Mouse (Mus musculus): ENCODE data around the gene Bmp10. TPM values are rescaled to one million over a fixed set of nuclear protein-coding genes. Genes with fewer than 3 reads are reported as not detected.
"Not testable (repeated sequence)": the region's sequence is repeated elsewhere in the genome, so short reads cannot be mapped to it uniquely, and the experiment has no call there.

Gene Bmp10
- polyA plus RNA-seq, 1 experiment from 2014 or later, result not detected

- Histone ChIP-seq H3K27me3 (0 out of 2 replicates have a peak, but pooled peaks cover 3% of the 10 kb centered on the region), H3K27ac (no peak overlapping the region), H3K4me2 (no peak overlapping the region), H3K9ac (no peak overlapping the region), H3K4me1 (no peaks in the 10 kb centered on the region), H3K4me3 (no peak overlapping the region), H3K9me3 (replicated peaks) (no peaks in the 10 kb centered on the region), H3K36me3 (ENCODE audit: poor library complexity, severe bottlenecking) (no peaks in the 10 kb centered on the region)
- WGBS, result 76% methylated on average over 3 of the region's 3 CpGs
- no peak for ATAC-seq
Observed at GRCm38 (mm10) chr6:87451771-87452170, 23.0 kb downstream of the Bmp10 start.

- H3K27ac ChIP-seq, result no peak overlapping the region
- H3K9me3 ChIP-seq (replicated peaks), result no peaks in the 10 kb centered on the region
- 94% methylated on average over 6 of the region's 6 CpGs for WGBS
- no peak overlapping the region for H3K4me2 ChIP-seq
- no peaks in the 10 kb centered on the region for H3K27me3 ChIP-seq
- no peak overlapping the region for H3K4me3 ChIP-seq
- ATAC-seq, result no peak
- H3K36me3 ChIP-seq (ENCODE audit: poor library complexity, severe bottlenecking), result no peaks in the 10 kb centered on the region
- H3K4me1 ChIP-seq, result no peaks in the 10 kb centered on the region
- H3K9ac ChIP-seq, result no peak overlapping the region
Observed at GRCm38 (mm10) chr6:87455507-87455906, 26.7 kb downstream of the Bmp10 start.

- no peak for ATAC-seq
- H3K4me2 ChIP-seq, result peak overlapping the region; percentile 44
- H3K36me3 ChIP-seq (ENCODE audit: poor library complexity, severe bottlenecking), result no peaks in the 10 kb centered on the region
- H3K27ac ChIP-seq, result no peak overlapping the region
- no peak overlapping the region for H3K9ac ChIP-seq
- WGBS, result 12% methylated on average over 12 of the region's 12 CpGs
- no peaks in the 10 kb centered on the region for H3K9me3 ChIP-seq (replicated peaks)
- peaks cover 5% of the 10 kb centered on the region; the same call in 1 of the 2 replicates for H3K4me1 ChIP-seq
- H3K27me3 ChIP-seq, result no peaks in the 10 kb centered on the region
- H3K4me3 ChIP-seq, result peak overlapping the region; percentile 18; the same call in 1 of the 2 replicates
Observed at GRCm38 (mm10) chr6:87466221-87466620, 37.4 kb downstream of the Bmp10 start.

- Histone ChIP-seq H3K9me3 (replicated peaks) (no peaks in the 10 kb centered on the region), H3K27me3 (no peaks in the 10 kb centered on the region), H3K4me1 (peaks cover 5% of the 10 kb centered on the region; the same call in 1 of the 2 replicates), H3K27ac (no peak overlapping the region), H3K36me3 (ENCODE audit: poor library complexity, severe bottlenecking) (no peaks in the 10 kb centered on the region), H3K4me2 (no peak overlapping the region), H3K9ac (no peak overlapping the region), H3K4me3 (no peak overlapping the region)
- WGBS, result 100% methylated on average over 1 of the region's 1 CpGs
- ATAC-seq, result no peak
Observed at GRCm38 (mm10) chr6:87467373-87467772, 38.6 kb downstream of the Bmp10 start.

GRCm38 (mm10) chr6:87468372-87468771 lies 39.6 kb downstream of the Bmp10 start:
- Histone ChIP-seq H3K4me1 (peaks cover 5% of the 10 kb centered on the region; the same call in 1 of the 2 replicates), H3K36me3 (ENCODE audit: poor library complexity, severe bottlenecking) (no peaks in the 10 kb centered on the region), H3K4me2 (no peak overlapping the region), H3K9me3 (replicated peaks) (no peaks in the 10 kb centered on the region), H3K27me3 (no peaks in the 10 kb centered on the region), H3K9ac (no peak overlapping the region), H3K4me3 (no peak overlapping the region), H3K27ac (no peak overlapping the region)
- ATAC-seq, result no peak
- WGBS, result 91% methylated on average over 10 of the region's 10 CpGs

GRCm38 (mm10) chr6:87470098-87470497 lies 41.3 kb downstream of the Bmp10 start:
- not testable (repeated sequence) for H3K27ac ChIP-seq; ATAC-seq; H3K27me3 ChIP-seq; H3K4me2 ChIP-seq; H3K4me1 ChIP-seq; H3K4me3 ChIP-seq; H3K36me3 ChIP-seq (ENCODE audit: poor library complexity, severe bottlenecking); H3K9me3 ChIP-seq (replicated peaks); H3K9ac ChIP-seq
- 92% methylated on average over 12 of the region's 12 CpGs for WGBS

- 76% methylated on average over 5 of the region's 5 CpGs for WGBS
- Histone ChIP-seq H3K9ac (no peak overlapping the region), H3K4me1 (no peaks in the 10 kb centered on the region), H3K4me3 (no peak overlapping the region), H3K27me3 (no peaks in the 10 kb centered on the region), H3K27ac (no peak overlapping the region), H3K9me3 (replicated peaks) (no peaks in the 10 kb centered on the region), H3K4me2 (no peak overlapping the region), H3K36me3 (ENCODE audit: poor library complexity, severe bottlenecking) (no peaks in the 10 kb centered on the region)
- ATAC-seq, result no peak
Observed at GRCm38 (mm10) chr6:87475223-87475622, 46.4 kb downstream of the Bmp10 start.

- ATAC-seq, result no peak
- no peaks in the 10 kb centered on the region for H3K27me3 ChIP-seq
Observed at GRCm38 (mm10) chr6:87478847-87479246, 50.1 kb downstream of the Bmp10 start.

GRCm38 (mm10) chr6:87479291-87479999 lies 50.7 kb downstream of the Bmp10 start:
- H3K27me3 ChIP-seq, result no peaks in the 10 kb centered on the region
- no peak overlapping the region for H3K4me2 ChIP-seq
- no peak overlapping the region for H3K9ac ChIP-seq
- ATAC-seq, result no peak
- no peaks in the 10 kb centered on the region for H3K9me3 ChIP-seq (replicated peaks)
- no peak overlapping the region for H3K4me3 ChIP-seq
- H3K27ac ChIP-seq, result no peak overlapping the region
- no peaks in the 10 kb centered on the region for H3K4me1 ChIP-seq
- WGBS, result 67% methylated on average over 5 of the region's 5 CpGs
- H3K36me3 ChIP-seq (ENCODE audit: poor library complexity, severe bottlenecking), result no peaks in the 10 kb centered on the region

More at GRCm38 (mm10) chr6:87478847-87479246, 50.1 kb downstream of the Bmp10 start:
- no peaks in the 10 kb centered on the region for H3K36me3 ChIP-seq (ENCODE audit: poor library complexity, severe bottlenecking)
- no peaks in the 10 kb centered on the region for H3K9me3 ChIP-seq (replicated peaks)
- H3K4me2 ChIP-seq, result no peak overlapping the region
- no peaks in the 10 kb centered on the region for H3K4me1 ChIP-seq
- 61% methylated on average over 4 of the region's 4 CpGs for WGBS
- H3K4me3 ChIP-seq, result no peak overlapping the region
- no peak overlapping the region for H3K9ac ChIP-seq
- H3K27ac ChIP-seq, result no peak overlapping the region

- Histone ChIP-seq H3K4me3 (no peak overlapping the region), H3K36me3 (ENCODE audit: poor library complexity, severe bottlenecking) (no peaks in the 10 kb centered on the region), H3K27me3 (no peaks in the 10 kb centered on the region), H3K27ac (no peak overlapping the region), H3K4me1 (no peaks in the 10 kb centered on the region), H3K9ac (no peak overlapping the region), H3K9me3 (replicated peaks) (no peaks in the 10 kb centered on the region), H3K4me2 (no peak overlapping the region)
- WGBS, result 60% methylated on average over 12 of the region's 12 CpGs
- no peak for ATAC-seq
Observed at GRCm38 (mm10) chr6:87483224-87483899, 54.6 kb downstream of the Bmp10 start.

GRCm38 (mm10) chr6:87483900-87484289 lies 55.1 kb downstream of the Bmp10 start:
- H3K27me3 ChIP-seq, result no peaks in the 10 kb centered on the region
- 86% methylated on average over 3 of the region's 3 CpGs for WGBS
- no peak overlapping the region for H3K27ac ChIP-seq
- H3K36me3 ChIP-seq (ENCODE audit: poor library complexity, severe bottlenecking), result no peaks in the 10 kb centered on the region
- no peak overlapping the region for H3K4me2 ChIP-seq
- no peak overlapping the region for H3K4me3 ChIP-seq
- ATAC-seq, result no peak
- no peaks in the 10 kb centered on the region for H3K4me1 ChIP-seq
- no peak overlapping the region for H3K9ac ChIP-seq
- H3K9me3 ChIP-seq (replicated peaks), result no peaks in the 10 kb centered on the region

- ATAC-seq, result no peak
- Histone ChIP-seq H3K36me3 (ENCODE audit: poor library complexity, severe bottlenecking) (no peaks in the 10 kb centered on the region), H3K4me3 (no peak overlapping the region), H3K9ac (no peak overlapping the region), H3K4me2 (no peak overlapping the region), H3K9me3 (replicated peaks) (no peaks in the 10 kb centered on the region), H3K27ac (no peak overlapping the region), H3K27me3 (no peaks in the 10 kb centered on the region), H3K4me1 (no peaks in the 10 kb centered on the region)
- 80% methylated on average over 5 of the region's 5 CpGs for WGBS
Observed at GRCm38 (mm10) chr6:87484806-87485205, 56.0 kb downstream of the Bmp10 start.

Data from forebrain, embryonic 13.5 days (tissue).